Mouse (Mus musculus) right cerebral cortex, adult 18-20 months (tissue): ENCODE data around the gene Ncln.

ENCODE experiments used
- DNase-seq: peaks from one replicate; pipeline ENCODE4 v3.0.0; 2022; ENCODE audit warnings: mixed read lengths

Ncln gene

GRCm38 (mm10) chr10:81496264-81496901 is at the start of gene Ncln:
Ncln (minus strand) TSS chr10:81496392.
- DNase-seq, result peak; percentile 99

GRCm38 (mm10) chr10:81545161-81545747 is 49.1 kb upstream of the Ncln start, which contains the start of gene Gna11:
Gna11 (minus strand) TSS chr10:81545190.
- DNase-seq, result peak; percentile 100

DNA sequence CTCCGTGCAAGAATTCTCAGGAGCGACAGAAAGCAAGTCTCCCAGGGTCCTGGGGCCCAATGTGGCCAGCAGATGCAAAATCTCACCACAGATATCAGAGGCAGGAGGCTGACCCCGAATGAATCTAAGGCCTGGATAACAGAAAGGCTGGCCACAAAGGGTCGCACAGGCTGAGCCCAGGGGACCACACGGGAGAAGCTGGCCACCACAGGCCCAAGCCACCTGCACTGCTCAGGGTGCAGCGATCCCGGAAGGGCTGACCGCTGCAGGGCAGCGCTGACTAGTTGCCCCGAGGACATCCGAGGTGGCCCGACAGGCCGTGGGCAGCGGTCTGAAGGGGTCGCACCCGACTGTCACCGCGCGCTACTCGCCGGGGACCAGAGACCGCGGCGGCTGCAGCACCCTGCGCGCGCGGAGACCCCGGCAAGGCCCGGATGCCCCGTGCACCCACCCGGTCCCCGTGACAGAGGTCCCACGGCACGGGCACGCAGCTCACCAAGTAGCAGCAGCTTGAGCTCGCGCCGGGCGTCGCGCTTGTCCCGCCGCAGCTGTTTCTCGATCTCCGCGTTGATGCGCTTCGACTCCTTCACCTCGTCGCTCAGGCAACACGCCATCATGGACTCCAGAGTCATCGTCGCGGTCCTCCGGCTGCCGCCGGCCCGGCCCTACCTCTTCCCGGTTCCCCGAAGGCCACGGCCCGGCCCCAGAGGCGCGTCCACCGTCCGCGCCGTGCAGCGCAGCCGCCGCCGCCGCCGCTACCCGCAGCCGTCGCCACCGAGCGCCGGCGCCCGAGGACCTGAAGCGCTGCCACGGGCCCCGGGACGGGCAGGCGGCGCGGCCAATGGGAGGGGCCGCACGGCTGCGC is 48.3 kb upstream of the Ncln start:
- DNase-seq, result no peak

DNA sequence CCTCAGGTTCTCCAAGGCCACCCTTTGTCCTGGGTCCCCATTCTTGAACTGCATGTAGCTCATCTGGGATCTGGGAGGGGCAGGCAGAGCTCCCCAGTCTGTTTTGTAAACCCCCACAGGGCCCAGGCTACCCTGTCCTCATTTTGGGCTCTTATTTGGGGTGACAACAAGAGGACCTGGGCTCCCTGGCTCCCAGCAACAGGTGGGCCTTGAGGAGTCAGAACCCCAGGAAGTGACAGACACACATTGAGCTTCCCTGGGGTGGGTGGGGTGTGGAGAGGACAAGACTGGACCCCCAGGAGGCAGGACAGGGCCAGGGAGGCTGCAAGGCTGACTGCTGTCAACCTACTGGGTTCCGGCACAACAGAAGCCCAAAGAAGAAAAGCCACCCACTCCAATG is 47.4 kb upstream of the Ncln start:
- no peak for DNase-seq

DNA sequence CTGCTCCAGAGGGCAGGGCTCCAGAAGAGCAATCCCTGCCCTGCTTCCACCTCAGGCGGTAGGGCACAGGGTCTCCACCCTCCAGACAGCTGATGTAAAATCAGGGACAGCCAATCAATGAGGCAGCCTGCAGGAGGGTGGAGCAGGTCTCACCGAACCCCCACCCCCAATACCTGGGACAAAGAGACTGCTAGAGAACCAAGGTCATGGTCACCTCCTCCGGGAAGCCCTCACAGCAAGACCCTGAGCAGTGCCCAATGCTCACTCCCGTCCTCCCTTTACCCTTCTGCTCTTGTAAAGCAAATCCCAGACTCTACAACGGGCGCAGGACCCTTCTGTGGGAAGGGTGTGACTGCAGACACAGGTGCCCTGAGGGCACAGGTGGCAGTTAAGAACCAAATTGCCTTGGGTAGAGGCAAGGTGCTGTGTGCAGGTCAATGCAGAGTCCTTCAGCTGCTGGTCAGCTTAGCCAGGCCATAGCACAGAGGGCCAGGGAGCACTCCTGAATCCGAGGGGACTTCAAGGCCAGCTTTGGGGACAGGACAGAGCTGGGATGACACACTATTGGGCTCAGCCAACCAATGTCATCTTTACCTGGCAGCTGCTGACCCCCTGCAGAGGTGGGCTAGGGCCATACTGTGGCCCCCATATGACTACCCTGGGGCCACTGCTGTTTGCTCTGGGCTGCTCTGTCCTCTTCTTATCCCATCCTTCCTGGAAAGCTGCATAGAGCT is 46.7 kb upstream of the Ncln start:
- DNase-seq, result no peak

- DNase-seq, result no peak
These were observed 45.6 kb upstream of the Ncln start for GRCm38 (mm10) chr10:81541803-81542202.

GRCm38 (mm10) chr10:81541363-81541762 is 45.2 kb upstream of the Ncln start:
- DNase-seq, result no peak

- peak; percentile 54 for DNase-seq
These were observed 42.3 kb upstream of the Ncln start for GRCm38 (mm10) chr10:81538321-81539048.

- no peak for DNase-seq
These were observed 41.2 kb upstream of the Ncln start for GRCm38 (mm10) chr10:81537429-81537828.

GRCm38 (mm10) chr10:81536734-81537133 is 40.5 kb upstream of the Ncln start:
- no peak for DNase-seq

DNA sequence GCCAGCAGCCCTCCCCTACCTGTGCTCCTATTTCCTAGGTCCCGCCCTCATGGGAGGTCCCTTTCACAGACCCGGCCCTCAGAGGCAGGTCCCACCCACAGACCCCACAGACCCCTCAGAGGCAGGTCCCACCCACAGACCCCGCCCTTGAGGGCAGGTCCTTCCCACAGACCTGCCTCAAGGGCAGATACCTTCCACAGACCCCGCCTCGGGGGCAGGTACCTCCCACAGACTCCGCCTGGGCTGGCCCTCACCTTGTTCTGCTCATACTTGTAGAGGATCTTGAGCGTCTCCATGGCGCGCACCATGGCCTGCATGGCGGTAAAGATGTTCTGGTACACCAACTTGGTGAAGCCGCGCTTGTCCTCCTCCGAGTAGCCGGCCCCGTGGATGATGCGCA is 38.6 kb upstream of the Ncln start:
- DNase-seq, result no peak

GRCm38 (mm10) chr10:81526779-81527178 is 30.6 kb upstream of the Ncln start:
- peak; percentile 49 for DNase-seq

DNA sequence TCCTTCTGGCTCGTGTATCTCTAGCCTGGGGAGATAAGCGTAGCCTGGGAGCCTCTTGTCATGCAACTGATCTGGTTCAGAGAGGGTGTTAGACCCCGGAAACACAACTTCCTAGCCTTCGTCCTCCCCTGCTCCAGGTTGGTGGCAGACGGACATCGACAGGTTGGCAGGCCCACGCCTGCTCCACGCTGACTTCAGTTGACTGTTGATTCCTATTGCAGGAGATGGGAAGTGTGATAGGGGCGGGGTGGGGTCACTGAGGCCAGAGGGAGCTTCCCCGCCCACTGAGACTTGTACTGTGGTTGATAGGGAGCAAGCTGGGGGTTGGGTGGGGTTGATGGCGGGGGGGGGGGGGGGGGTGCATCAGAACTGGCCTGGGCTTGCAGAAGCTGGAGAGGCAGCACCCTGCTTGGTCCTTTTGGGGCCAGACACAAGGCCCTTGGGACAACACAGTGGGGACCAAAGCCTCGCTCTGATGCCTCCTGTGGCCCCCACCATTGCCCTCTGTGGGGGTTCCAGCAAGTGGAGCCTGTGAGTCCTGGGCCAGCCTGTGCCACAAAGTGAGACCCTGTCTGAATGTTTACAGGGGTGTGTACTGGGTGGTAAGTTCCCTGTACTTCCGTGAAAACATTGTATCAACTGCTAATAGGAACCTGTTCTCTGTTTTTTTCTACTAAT is 29.0 kb upstream of the Ncln start:
- no peak for DNase-seq

GRCm38 (mm10) chr10:81524051-81524605 is 27.9 kb upstream of the Ncln start, which contains the start of gene Gna15:
Gna15 (minus strand) TSS chr10:81524225.
- DNase-seq, result no peak

- DNase-seq, result no peak
These were observed 27.4 kb upstream of the Ncln start for GRCm38 (mm10) chr10:81523570-81523969.

GRCm38 (mm10) chr10:81523142-81523541 is 26.9 kb upstream of the Ncln start:
- DNase-seq, result no peak

DNA sequence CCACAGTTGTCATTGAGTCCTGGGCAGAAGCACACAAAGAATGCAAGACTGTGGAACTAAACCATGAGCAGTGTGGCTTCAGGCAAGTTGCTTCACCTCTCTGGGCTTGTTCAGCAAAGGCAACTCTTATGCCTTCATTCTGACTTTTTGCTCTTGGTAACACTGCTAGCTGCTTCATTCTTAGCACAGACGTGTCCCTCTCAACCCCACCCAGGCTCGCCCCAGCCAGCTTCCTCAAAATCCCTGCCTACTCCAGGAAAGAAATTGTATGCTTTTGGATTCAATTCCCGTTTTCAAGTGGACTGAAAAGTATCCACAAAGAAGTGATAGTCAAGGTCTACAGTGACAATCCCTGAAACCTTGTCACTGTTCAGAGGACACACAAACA is 23.8 kb upstream of the Ncln start:
- DNase-seq, result no peak

DNA sequence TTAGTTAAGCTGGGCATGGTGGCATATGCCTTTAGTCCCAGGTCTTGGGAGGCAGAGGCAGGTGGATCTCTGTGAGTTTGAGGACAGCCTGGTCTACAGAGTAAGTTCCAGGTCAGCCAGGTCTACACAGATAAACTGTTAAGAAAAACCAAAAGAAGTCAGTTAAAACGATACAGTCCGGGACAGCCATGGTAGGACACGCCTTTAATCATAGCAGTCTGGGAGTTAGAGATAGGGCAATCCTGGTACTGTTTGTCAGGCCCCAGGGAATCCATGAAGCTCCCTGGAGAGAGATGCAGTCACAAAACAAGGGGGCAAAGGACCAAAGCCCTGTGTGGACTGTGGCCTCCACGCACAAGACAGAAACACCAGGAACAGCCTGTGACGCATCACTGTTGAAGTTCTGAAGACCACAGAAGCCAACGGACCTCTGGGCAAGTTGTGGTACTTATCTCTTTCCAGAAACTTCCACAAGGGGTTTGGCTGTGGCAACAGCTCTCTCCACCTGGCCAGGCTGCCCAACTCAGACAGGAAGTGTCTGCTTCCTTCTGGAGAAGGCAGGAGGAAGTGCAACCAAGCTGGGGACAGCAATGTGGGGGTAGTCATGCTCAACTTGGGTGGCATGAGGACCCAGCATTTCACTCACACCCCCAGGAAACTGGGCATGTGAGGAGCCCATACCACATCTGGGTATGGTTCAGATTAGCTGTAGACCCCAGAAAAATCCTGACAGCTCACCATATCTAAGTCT is 23.2 kb upstream of the Ncln start:
- no peak for DNase-seq

DNA sequence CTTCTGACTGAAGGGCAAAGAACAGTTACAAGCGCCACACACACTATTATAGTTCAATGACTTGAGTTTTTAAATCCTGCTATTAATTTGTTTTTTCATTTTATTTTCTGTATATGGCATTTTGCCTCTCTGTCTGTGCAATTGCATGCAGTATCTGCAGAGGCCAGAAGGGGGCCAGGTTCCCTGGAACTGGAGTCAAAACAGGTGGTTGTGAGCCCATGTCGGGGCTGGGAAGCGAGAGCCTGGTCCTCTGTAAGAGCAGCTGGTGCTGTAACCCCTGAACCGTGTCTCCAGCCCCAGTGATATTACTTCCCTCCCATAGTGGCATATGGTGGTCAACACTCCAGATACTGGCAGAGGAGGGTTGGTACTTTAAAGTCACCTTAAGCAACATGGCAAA is 22.4 kb upstream of the Ncln start:
- no peak for DNase-seq

GRCm38 (mm10) chr10:81517227-81517626 is 21.0 kb upstream of the Ncln start:
- DNase-seq, result no peak

DNA sequence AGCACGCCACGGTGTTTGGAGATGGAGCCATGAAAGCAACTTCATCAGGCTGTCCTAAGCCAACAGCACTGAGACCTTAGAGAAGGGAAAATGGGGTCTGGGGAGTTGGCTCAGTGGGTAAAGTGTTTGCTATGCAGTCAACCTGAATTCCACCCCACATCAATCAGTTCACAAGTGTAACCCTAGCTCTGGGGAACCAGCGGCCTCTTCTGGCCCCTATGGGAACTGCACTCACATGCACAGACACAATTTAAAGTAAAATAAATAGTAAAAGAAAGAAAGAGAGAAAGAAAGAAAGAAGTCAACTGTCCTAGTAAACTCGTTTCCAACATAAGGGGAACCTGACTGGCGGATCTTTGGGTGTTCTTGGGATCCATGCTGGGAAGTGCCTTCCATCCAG is 17.6 kb upstream of the Ncln start:
- no peak for DNase-seq
